Mouse (Mus musculus) bone marrow, adult 2 months (tissue): ENCODE measurements around the gene Acad9.

Experiments
- CTCF ChIP-seq: fragments of 200-500 bp; IDR thresholded peaks from 2 replicates; pipeline ENCODE4 v1.5.1; 2011; ENCODE audit warnings: low read length, control low read depth; ENCODE audit not compliant: control insufficient read depth, insufficient read depth
- POLR2A ChIP-seq: fragments of 200-500 bp; IDR thresholded peaks from 2 replicates; pipeline ENCODE4 v1.6.1; 2011; ENCODE audit warnings: low read depth, mild to moderate bottlenecking, control low read depth, low read length, borderline replicate concordance; ENCODE audit not compliant: control insufficient read depth

DNA sequence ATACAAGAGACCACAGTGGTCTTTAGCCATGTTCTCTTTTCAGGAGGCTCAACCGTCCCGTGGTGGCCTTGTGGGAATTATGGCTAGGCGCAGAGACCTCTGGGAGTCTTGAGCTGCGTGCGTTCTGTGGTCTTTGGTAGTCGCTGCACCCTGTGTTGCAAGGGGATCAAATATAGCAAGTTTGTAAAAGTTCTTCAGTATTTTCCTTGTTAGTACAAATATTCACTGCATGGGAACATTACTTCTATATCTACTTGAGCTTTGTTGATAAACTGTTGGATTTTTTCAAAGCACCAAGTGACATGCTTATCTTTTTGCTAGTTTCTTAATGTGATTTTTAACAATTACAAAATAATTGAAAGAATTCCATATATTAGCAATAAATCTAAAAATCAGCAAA is 12.3 kb upstream of the Acad9 start, which contains the start of gene Ccdc144b:
- no peak for TF ChIP-seq POLR2A
- no peak for TF ChIP-seq CTCF
